Comparison of ENCODE assay signal across 23 mouse cellular contexts in genomic region chr2:165656541-165656940, GRCm38 (mm10).
DNase-seq lines count a peak whose midpoint lies in the region; ATAC-seq lines count a peak whose summit lies in the region.
"Had no signal": no experiment of that assay in that cellular context is flagged by ENCODE, and none has a peak within 500 bp of the region (broad histone marks: within the 10 kb centered on the region; RNA-seq: fewer than 3 reads in every experiment).

No protein-coding gene starts in this region.

- H3K9ac ChIP-seq in forebrain, embryonic 16.5 days (replicated peaks; ENCODE audit: low read depth, low read length): no peak overlapping the region
- no peak overlapping the region for H3K9ac ChIP-seq in forebrain, embryonic 12.5 days
- H3K9ac ChIP-seq in midbrain, embryonic 14.5 days (replicated peaks; ENCODE audit: low read length): no peak overlapping the region
- H3K9ac ChIP-seq in neural tube, embryonic 15.5 days (replicated peaks): no peak overlapping the region
- H3K9ac ChIP-seq: heart, embryonic 15.5 days; liver, embryonic 15.5 days; midbrain, embryonic 12.5 days had no signal

- H3K4me2 ChIP-seq in forebrain, embryonic 16.5 days (ENCODE audit: low read length): no peak overlapping the region
- no peak overlapping the region for H3K4me2 ChIP-seq in forebrain, embryonic 12.5 days
- H3K4me2 ChIP-seq in midbrain, embryonic 14.5 days (ENCODE audit: low read length): no peak overlapping the region
- no peak overlapping the region for H3K4me2 ChIP-seq in neural tube, embryonic 15.5 days
- H3K4me2 ChIP-seq: heart, embryonic 15.5 days; liver, embryonic 15.5 days; midbrain, embryonic 12.5 days had no signal

- H3K4me1 ChIP-seq in forebrain, embryonic 16.5 days (replicated peaks; ENCODE audit: control insufficient read depth, insufficient read depth, low read length): peaks cover 23% of the 10 kb centered on the region
- peaks cover 29% of the 10 kb centered on the region for H3K4me1 ChIP-seq in forebrain, embryonic 12.5 days
- peaks cover 75% of the 10 kb centered on the region for H3K4me1 ChIP-seq in megakaryocyte, embryonic 14.5 days
- H3K4me1 ChIP-seq in midbrain, embryonic 14.5 days (ENCODE audit: control insufficient read depth, insufficient read depth, low read length): peaks cover 24% of the 10 kb centered on the region
- H3K4me1 ChIP-seq in neural tube, embryonic 15.5 days: peaks cover 30% of the 10 kb centered on the region

- H3K36me3 ChIP-seq in forebrain, embryonic 16.5 days (ENCODE audit: control insufficient read depth, insufficient read depth): no peaks in the 10 kb centered on the region
- H3K36me3 ChIP-seq in forebrain, embryonic 12.5 days (replicated peaks): no peaks in the 10 kb centered on the region
- H3K36me3 ChIP-seq in megakaryocyte, embryonic 14.5 days (replicated peaks; ENCODE audit: low read length): no peaks in the 10 kb centered on the region
- H3K36me3 ChIP-seq in midbrain, embryonic 14.5 days (ENCODE audit: control insufficient read depth, insufficient read depth, low read length): no peaks in the 10 kb centered on the region
- no peaks in the 10 kb centered on the region for H3K36me3 ChIP-seq in neural tube, embryonic 15.5 days
- H3K36me3 ChIP-seq: heart, embryonic 15.5 days; liver, embryonic 15.5 days; midbrain, embryonic 12.5 days had no signal

- H3K9me3 ChIP-seq in forebrain, embryonic 16.5 days (ENCODE audit: control insufficient read depth, low read length): no peaks in the 10 kb centered on the region
- H3K9me3 ChIP-seq in forebrain, embryonic 12.5 days: no peaks in the 10 kb centered on the region
- no peaks in the 10 kb centered on the region for H3K9me3 ChIP-seq in megakaryocyte, embryonic 14.5 days
- no peaks in the 10 kb centered on the region for H3K9me3 ChIP-seq in midbrain, embryonic 14.5 days (ENCODE audit: control insufficient read depth, low read length)
- H3K9me3 ChIP-seq in neural tube, embryonic 15.5 days (replicated peaks): no peaks in the 10 kb centered on the region
- H3K9me3 ChIP-seq: heart, embryonic 15.5 days; liver, embryonic 15.5 days; midbrain, embryonic 12.5 days had no signal

- 0 out of 2 replicates have a peak, but pooled peaks have one; percentile 23 for ATAC-seq in forebrain, embryonic 16.5 days
- no peak for ATAC-seq in forebrain, embryonic 12.5 days (ENCODE audit: low FRiP score)
- ATAC-seq in megakaryocyte, adult 5-6 weeks (ENCODE audit: poor library complexity, severe bottlenecking): no peak
- ATAC-seq in midbrain, embryonic 14.5 days (ENCODE audit: low FRiP score, low TSS enrichment): no peak
- no peak for ATAC-seq in neural tube, embryonic 15.5 days (ENCODE audit: low FRiP score)

- no peak for DNase-seq in midbrain, embryonic 14.5 days
- DNase-seq in thymus, postnatal 25 days: no peak
- DNase-seq: adrenal gland, postnatal 25 days; cerebellum, adult 11 months; cerebellum, postnatal 10 days; gastrocnemius, adult 2 months; heart, postnatal 36 days; kidney, adult 18-20 months; kidney, postnatal 4 days; layer of hippocampus, adult 9-11 months; lung, postnatal 4 days; retina, postnatal 1 day; right cerebral cortex, postnatal 25 days; spleen, adult 18-20 months had no signal

- H3K27me3 ChIP-seq in forebrain, embryonic 16.5 days (replicated peaks; ENCODE audit: control insufficient read depth, insufficient read depth, low read length): no peaks in the 10 kb centered on the region
- H3K27me3 ChIP-seq in forebrain, embryonic 12.5 days: 0 out of 2 replicates have a peak, but pooled peaks cover 6% of the 10 kb centered on the region
- H3K27me3 ChIP-seq in megakaryocyte, embryonic 14.5 days (replicated peaks): peaks cover 3% of the 10 kb centered on the region
- no peaks in the 10 kb centered on the region for H3K27me3 ChIP-seq in midbrain, embryonic 14.5 days (ENCODE audit: control insufficient read depth, insufficient read depth, low read length)
- no peaks in the 10 kb centered on the region for H3K27me3 ChIP-seq in neural tube, embryonic 15.5 days (replicated peaks)
- H3K27me3 ChIP-seq: midbrain, embryonic 12.5 days had no signal

- 52% methylated on average over 4 of the region's 4 CpGs for WGBS in forebrain, embryonic 16.5 days
- 88% methylated on average over 4 of the region's 4 CpGs for WGBS in forebrain, embryonic 12.5 days
- WGBS in midbrain, embryonic 14.5 days: 75% methylated on average over 4 of the region's 4 CpGs
- 68% methylated on average over 4 of the region's 4 CpGs for WGBS in neural tube, embryonic 15.5 days

- no peak overlapping the region for H3K4me3 ChIP-seq in forebrain, embryonic 16.5 days (replicated peaks; ENCODE audit: low read length)
- no peak overlapping the region for H3K4me3 ChIP-seq in forebrain, embryonic 12.5 days (replicated peaks)
- H3K4me3 ChIP-seq in megakaryocyte, embryonic 14.5 days (replicated peaks): peak overlapping the region; percentile 78
- no peak overlapping the region for H3K4me3 ChIP-seq in midbrain, embryonic 14.5 days (replicated peaks; ENCODE audit: low read depth, low read length)
- H3K4me3 ChIP-seq in neural tube, embryonic 15.5 days (replicated peaks): no peak overlapping the region
- H3K4me3 ChIP-seq: gastrocnemius, adult 2 months; heart, embryonic 15.5 days; left cerebral cortex, adult 2 months; liver, embryonic 15.5 days; midbrain, embryonic 12.5 days had no signal

- no peak overlapping the region for H3K27ac ChIP-seq in forebrain, embryonic 16.5 days (ENCODE audit: low read length)
- no peak overlapping the region for H3K27ac ChIP-seq in forebrain, embryonic 12.5 days
- peak overlapping the region; percentile 32; the same call in 1 of the 2 replicates for H3K27ac ChIP-seq in midbrain, embryonic 14.5 days (replicated peaks; ENCODE audit: low read depth, low read length)
- peak overlapping the region; percentile 50; the same call in 1 of the 2 replicates for H3K27ac ChIP-seq in neural tube, embryonic 15.5 days (replicated peaks)
- H3K27ac ChIP-seq: gastrocnemius, adult 2 months; heart, embryonic 15.5 days; left cerebral cortex, adult 2 months; liver, embryonic 15.5 days; midbrain, embryonic 12.5 days had no signal

Comparison
In these comparisons a context has a peak if more than half of its experiments do, and no peak if none do; other contexts are left out.
1. H3K27ac ChIP-seq: peak in midbrain, embryonic 14.5 days (single experiment) and neural tube, embryonic 15.5 days (single experiment); none in forebrain, embryonic 16.5 days (single experiment) and forebrain, embryonic 12.5 days (single experiment).